In genomic region chr10:63336901-63337300, GRCm38 (mm10) we compare ENCODE assay signal across 8 mouse cellular contexts. TPM values are rescaled to one million over a fixed set of nuclear protein-coding genes. Genes with fewer than 3 reads are reported as not detected.
A peak's percentile ranks its signal among the peaks of the same experiment; 100 is the strongest.
DNase-seq lines count a peak whose midpoint lies in the region; ATAC-seq and TF ChIP-seq lines count a peak whose summit lies in the region.

No protein-coding gene starts in this region.

- H3K79me2 ChIP-seq in liver, adult 2 months (ENCODE audit: control insufficient read depth, insufficient read depth, low read length) = peaks cover 13% of the 10 kb centered on the region; the same call in 1 of the 2 replicates

- H3K27me3 ChIP-seq in liver, adult 2 months (ENCODE audit: control insufficient read depth, insufficient read depth, low read length) = no peaks in the 10 kb centered on the region
- H3K27me3 ChIP-seq in forebrain, embryonic 15.5 days = no peaks in the 10 kb centered on the region
- H3K27me3 ChIP-seq in neural tube, embryonic 12.5 days (replicated peaks) = no peaks in the 10 kb centered on the region

- peaks cover 27% of the 10 kb centered on the region for H3K36me3 ChIP-seq in liver, adult 2 months (ENCODE audit: control insufficient read depth, insufficient read depth, low read length)
- H3K36me3 ChIP-seq in forebrain, embryonic 15.5 days = peaks cover 16% of the 10 kb centered on the region
- H3K36me3 ChIP-seq in neural tube, embryonic 12.5 days = peaks cover 20% of the 10 kb centered on the region; the same call in 1 of the 2 replicates

- no peak overlapping the region for H3K4me3 ChIP-seq in liver, adult 2 months (ENCODE audit: insufficient read depth, low read depth, low read length)
- H3K4me3 ChIP-seq in forebrain, embryonic 15.5 days = peak overlapping the region; percentile 90
- H3K4me3 ChIP-seq in neural tube, embryonic 12.5 days = peak overlapping the region; percentile 87

- TF ChIP-seq POLR2A in liver, adult 2 months (IDR thresholded peaks at IDR 0.05; ENCODE audit: extremely low read depth, insufficient read depth, low read length) = no peak

- H3K4me1 ChIP-seq in liver, adult 2 months (ENCODE audit: control insufficient read depth, insufficient read depth, low read length) = peaks cover 8% of the 10 kb centered on the region; the same call in 1 of the 2 replicates
- peaks cover 24% of the 10 kb centered on the region for H3K4me1 ChIP-seq in forebrain, embryonic 15.5 days
- peaks cover 14% of the 10 kb centered on the region for H3K4me1 ChIP-seq in neural tube, embryonic 12.5 days

- TF ChIP-seq CTCF in liver, adult 2 months (IDR thresholded peaks at IDR 0.05; ENCODE audit: low read depth, low read length) = no peak

- H3K9ac ChIP-seq in liver, adult 2 months (ENCODE audit: low read depth, low read length) = no peak overlapping the region
- peak overlapping the region; percentile 4; the same call in 1 of the 2 replicates for H3K9ac ChIP-seq in forebrain, embryonic 15.5 days (replicated peaks)
- H3K9ac ChIP-seq in neural tube, embryonic 12.5 days = peak overlapping the region; percentile 33; the same call in 1 of the 2 replicates

- no peak for ATAC-seq in forebrain, embryonic 15.5 days (replicated peaks)
- ATAC-seq in neural tube, embryonic 12.5 days (ENCODE audit: low FRiP score, low read depth) = no peak
- ATAC-seq in activated CD4-positive, CD25-positive, alpha-beta regulatory T cell, adult 4 months = no peak

- H3K9me3 ChIP-seq in forebrain, embryonic 15.5 days = no peaks in the 10 kb centered on the region
- H3K9me3 ChIP-seq in neural tube, embryonic 12.5 days = no peaks in the 10 kb centered on the region

- peak; percentile 48 for DNase-seq in liver, adult 2 months (ENCODE audit: extremely low read depth, low read depth, low spot score)
- DNase-seq in liver = no peak
- DNase-seq in kidney, postnatal 14 days = peak; percentile 16
- no peak for DNase-seq in spleen, postnatal 36 days (ENCODE audit: low spot score in 2 of 2)
- no peak for DNase-seq in adrenal gland, adult 2 months

- peak overlapping the region; percentile 65 for H3K4me2 ChIP-seq in forebrain, embryonic 15.5 days (replicated peaks)
- H3K4me2 ChIP-seq in neural tube, embryonic 12.5 days (replicated peaks) = peak overlapping the region; percentile 75

- 66% methylated on average over 13 of the region's 13 CpGs for WGBS in liver, adult 2 months
- WGBS in forebrain, embryonic 15.5 days = 60% methylated on average over 13 of the region's 13 CpGs
- 60% methylated on average over 13 of the region's 13 CpGs for WGBS in neural tube, embryonic 12.5 days

- H3K27ac ChIP-seq in liver, adult 2 months (replicated peaks; ENCODE audit: insufficient read depth, low read depth, low read length) = no peak overlapping the region
- H3K27ac ChIP-seq in forebrain, embryonic 15.5 days (replicated peaks) = no peak overlapping the region
- no peak overlapping the region for H3K27ac ChIP-seq in neural tube, embryonic 12.5 days

RNA-seq across cellular contexts. Expression of gene Sirt1, which starts 44.6 kb away (rescaled TPM):
- total RNA-seq in liver, adult 2 months (2014; rRNA removed) = 9.6 and 10.3 TPM in 2 replicates
- polyA plus RNA-seq in liver, adult 2 months (2012; rRNA removed) = 1.3 and 1.5 TPM in 2 replicates
- 4.7 and 5.2 TPM in 2 replicates for polyA plus RNA-seq in forebrain, embryonic 15.5 days (2015; fragmentation: Nextera tagmentation; extraction: Ambion mirVana)
- 10.8 and 10.9 TPM in 2 replicates for polyA plus RNA-seq in neural tube, embryonic 12.5 days (2016; fragmentation: Nextera tagmentation; extraction: Ambion mirVana)
- 10 to 100 TPM in 1 of 2 experiments, 1 to 10 TPM in 1; 6.6 to 10.5 TPM for polyA plus RNA-seq in activated CD4-positive, CD25-positive, alpha-beta regulatory T cell, adult 4 months (2017; shearing (Covaris generic))
- 10 to 100 TPM; 13.9 to 17.4 TPM for total RNA-seq in adrenal gland, adult 2 months (2021)
- 1.2 and 1.4 TPM in 2 replicates for polyA plus RNA-seq in adrenal gland, adult 2 months (2012; rRNA removed)

RNA-seq across cellular contexts. Expression of gene Dnajc12, which starts 45.3 kb away (rescaled TPM):
- 5.0 and 10.0 TPM in 2 replicates for total RNA-seq in liver, adult 2 months (2014; rRNA removed)
- polyA plus RNA-seq in liver, adult 2 months (2012; rRNA removed) = 2.7 and 3.2 TPM in 2 replicates
- polyA plus RNA-seq in forebrain, embryonic 15.5 days (2015; fragmentation: Nextera tagmentation; extraction: Ambion mirVana) = 7.2 and 9.0 TPM in 2 replicates
- 19.3 and 21.1 TPM in 2 replicates for polyA plus RNA-seq in neural tube, embryonic 12.5 days (2016; fragmentation: Nextera tagmentation; extraction: Ambion mirVana)
- polyA plus RNA-seq in activated CD4-positive, CD25-positive, alpha-beta regulatory T cell, adult 4 months (2017; shearing (Covaris generic)) = 1 to 10 TPM; 5.0 to 7.5 TPM
- 10 to 100 TPM; 13.0 to 19.2 TPM for total RNA-seq in adrenal gland, adult 2 months (2021)
- polyA plus RNA-seq in adrenal gland, adult 2 months (2012; rRNA removed) = 0.57 and 0.68 TPM in 2 replicates

Comparison
In these comparisons a context has a peak if more than half of its experiments do, and no peak if none do; other contexts are left out.
1. DNase-seq: peak in liver, adult 2 months (single experiment) and kidney, postnatal 14 days (single experiment); none in liver (single experiment), spleen, postnatal 36 days (0 of 2) and adrenal gland, adult 2 months (single experiment).